Mouse (Mus musculus): ENCODE data around the gene Ghdc.

Ghdc gene

DNA sequence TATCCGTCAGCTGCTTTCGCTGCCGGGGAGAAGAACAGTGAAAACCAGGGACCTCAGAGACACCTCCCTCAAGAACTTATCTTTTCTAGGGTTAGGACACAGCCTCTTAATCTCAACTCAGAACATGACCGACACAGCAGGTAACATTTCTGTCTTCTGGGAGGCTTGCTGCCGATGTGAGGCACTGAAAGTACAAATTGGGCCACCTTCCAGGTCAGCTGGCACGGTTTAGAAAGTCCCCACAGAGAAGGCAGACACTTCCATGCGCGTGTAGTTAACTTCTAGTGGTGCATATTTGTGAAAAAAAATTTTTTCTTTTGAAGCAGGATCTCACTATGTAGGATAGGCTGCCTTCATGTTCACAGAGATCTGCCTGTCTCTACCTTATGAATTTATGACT, 13.5 kb upstream of the Ghdc start:
- in situ Hi-C loops (cut with MboI, MseI) = no loop called here

- in situ Hi-C loops (cut with MboI, MseI) = no loop called here
Observed at GRCm38 (mm10) chr11:100782568-100782967, 11.8 kb upstream of the Ghdc start.

GRCm38 (mm10) chr11:100781763-100782475, 11.2 kb upstream of the Ghdc start:
- in situ Hi-C loops (cut with MboI, MseI) = no loop called here

DNA sequence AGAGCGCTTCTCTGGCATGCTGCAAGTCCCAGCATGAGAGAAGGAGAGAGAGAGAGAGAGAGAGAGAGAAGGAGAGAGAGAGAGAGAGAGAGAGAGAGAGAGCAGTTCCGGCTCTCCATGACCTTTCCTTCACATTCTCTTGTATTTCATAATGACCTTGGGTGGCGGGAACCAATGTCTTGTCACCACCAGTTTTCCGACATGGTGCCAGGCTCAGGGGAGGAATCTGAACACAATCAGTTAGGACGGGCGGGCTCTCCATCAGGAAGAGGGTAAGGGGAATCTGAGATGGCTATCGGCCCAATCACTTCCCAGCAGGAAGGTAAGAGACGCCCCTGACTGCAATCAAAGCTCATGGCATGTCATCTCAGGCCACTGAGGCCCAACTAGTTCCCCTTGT, 9.5 kb upstream of the Ghdc start:
- in situ Hi-C loops (cut with MboI, MseI) = no loop called here

- in situ Hi-C loops (cut with MboI, MseI) = no loop called here
Observed at GRCm38 (mm10) chr11:100778069-100778468, 7.3 kb upstream of the Ghdc start.

DNA sequence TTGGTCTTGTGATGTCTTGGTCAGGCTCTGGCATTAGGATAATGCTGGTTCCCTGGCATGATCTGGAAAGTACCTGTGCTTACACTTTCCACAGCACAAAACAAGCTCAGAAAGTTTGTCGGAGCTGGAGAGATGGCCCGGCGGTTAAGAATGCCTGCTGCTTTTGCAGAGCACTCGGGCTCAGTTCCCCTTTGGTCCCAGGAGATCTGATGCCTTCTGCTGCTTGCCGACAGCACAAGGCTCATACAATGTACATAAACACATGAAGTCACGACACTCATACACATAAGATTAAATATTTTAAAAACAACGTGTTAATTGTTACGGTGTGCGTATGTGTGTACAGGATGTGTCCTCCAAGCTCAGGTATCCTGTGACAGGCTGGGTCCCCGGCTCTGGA, 5.2 kb upstream of the Ghdc start:
- in situ Hi-C loops (cut with MboI, MseI) = no loop called here

DNA sequence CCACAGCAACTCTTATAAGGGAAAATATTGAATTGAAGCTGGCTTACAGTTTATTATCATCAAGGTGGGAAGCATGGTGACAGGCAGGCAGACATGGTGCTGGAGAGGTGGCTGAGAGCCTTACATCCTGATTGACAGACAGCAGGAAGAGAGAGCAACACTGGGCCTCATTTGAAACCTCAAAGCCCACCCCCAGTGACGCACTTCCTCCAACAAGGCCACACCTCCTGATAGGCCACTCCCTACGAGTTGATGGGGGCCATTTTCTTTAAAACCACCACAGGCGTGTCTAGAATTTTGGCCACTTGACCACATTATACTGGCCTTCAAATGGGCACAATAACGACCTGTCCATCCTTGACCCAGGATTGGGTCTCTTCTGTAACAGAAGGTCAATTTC, 3.5 kb upstream of the Ghdc start:
- in situ Hi-C loops (cut with MboI, MseI) = no loop called here

- in situ Hi-C loops (cut with MboI, MseI) = loop anchor here (5.0 kb wide), 1 partner anchor 32 kb away; no protein-coding TSS in a partner anchor
Observed at GRCm38 (mm10) chr11:100769980-100770379, 777 bp downstream of the Ghdc start.

- in situ Hi-C loops (cut with MboI, MseI) = loop anchor here (5.0 kb wide), 1 partner anchor 34 kb away; no protein-coding TSS in a partner anchor
Observed at GRCm38 (mm10) chr11:100767871-100768270, 2.9 kb downstream of the Ghdc start.

- in situ Hi-C loops (cut with MboI, MseI) = loop anchor here (5.0 kb wide), 1 partner anchor 36 kb away; no protein-coding TSS in a partner anchor
Observed at GRCm38 (mm10) chr11:100766726-100767125, 4.0 kb downstream of the Ghdc start.

GRCm38 (mm10) chr11:100762831-100763230, 7.9 kb downstream of the Ghdc start, which contains the start of gene Hcrt:
Hcrt (minus strand) TSS chr11:100762931.
- in situ Hi-C loops (cut with MboI, MseI) = no loop called here

DNA sequence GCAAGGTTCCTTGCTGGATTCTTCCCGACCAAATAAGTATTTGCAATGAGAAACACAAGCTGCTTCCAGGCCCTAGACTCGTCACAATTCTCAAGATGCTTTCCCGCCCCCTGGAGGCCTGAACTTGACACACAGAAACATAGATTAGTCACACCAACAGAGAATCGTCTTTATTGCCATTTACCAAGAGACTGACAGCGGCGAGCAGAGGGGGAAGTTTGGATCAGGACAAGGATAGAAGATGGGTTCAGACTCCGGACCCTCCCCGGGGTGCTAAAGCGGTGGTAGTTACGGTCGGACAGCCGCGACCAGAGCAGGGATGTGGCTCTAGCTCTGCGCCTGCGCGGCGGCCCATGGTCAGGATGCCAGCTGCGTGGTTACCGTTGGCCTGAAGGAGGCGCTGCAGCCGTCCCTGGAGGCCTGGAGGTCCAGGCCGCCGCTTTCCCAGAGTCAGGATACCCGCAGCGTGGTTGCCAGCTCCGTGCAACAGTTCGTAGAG, 9.2 kb downstream of the Ghdc start:
- in situ Hi-C loops (cut with MboI, MseI) = no loop called here

- in situ Hi-C loops (cut with MboI, MseI) = no loop called here
Observed at GRCm38 (mm10) chr11:100759611-100760233, 11.0 kb downstream of the Ghdc start, which contains the start of gene Kcnh4. Kcnh4 (minus strand) TSS chr11:100759942.

- in situ Hi-C loops (cut with MboI, MseI) = no loop called here
Observed at GRCm38 (mm10) chr11:100758707-100759610, 11.8 kb downstream of the Ghdc start.

DNA sequence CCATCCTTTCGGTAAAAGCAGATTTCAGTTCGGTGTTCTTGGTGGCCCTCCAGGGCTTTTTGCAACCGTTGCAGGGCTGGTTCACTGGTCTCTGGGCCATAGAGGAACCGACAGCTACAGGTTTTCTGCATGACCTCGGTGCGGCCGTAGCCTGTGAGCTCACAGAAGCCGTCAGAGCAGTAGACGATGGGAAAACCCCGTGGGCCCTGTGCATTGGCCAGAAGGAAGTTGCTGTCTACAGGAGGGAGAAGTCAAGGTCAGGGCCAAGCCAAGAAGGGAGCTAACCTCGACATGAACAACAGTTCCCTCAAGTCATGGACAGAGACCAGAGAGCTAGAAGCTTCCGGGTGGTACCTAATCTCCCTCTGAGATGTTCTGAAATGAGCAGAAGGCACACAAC, 13.2 kb downstream of the Ghdc start:
- in situ Hi-C loops (cut with MboI, MseI) = no loop called here

DNA sequence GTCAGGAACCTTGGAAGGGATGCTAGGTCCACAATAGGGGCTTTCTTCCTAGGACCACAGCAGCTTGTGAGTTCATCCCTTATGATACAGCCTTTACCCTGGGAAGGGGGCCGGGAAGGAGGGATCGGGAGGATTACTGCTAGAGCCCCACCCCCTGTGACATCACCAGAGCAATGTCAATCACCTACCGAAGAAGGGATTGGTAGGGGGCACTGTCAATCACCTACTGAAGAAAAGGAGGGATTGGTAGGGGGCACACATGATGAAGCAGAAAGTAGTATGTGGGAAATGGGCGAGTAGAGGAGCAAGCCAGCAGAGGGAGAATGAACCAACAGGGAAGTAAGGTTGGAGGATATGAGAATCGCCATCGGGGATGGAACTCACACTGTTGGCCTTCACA, 14.3 kb downstream of the Ghdc start:
- in situ Hi-C loops (cut with MboI, MseI) = no loop called here

- in situ Hi-C loops (cut with MboI, MseI) = no loop called here
Observed at GRCm38 (mm10) chr11:100754693-100755057, 16.1 kb downstream of the Ghdc start.

GRCm38 (mm10) chr11:100754021-100754692, 16.6 kb downstream of the Ghdc start:
- in situ Hi-C loops (cut with MboI, MseI) = no loop called here

GRCm38 (mm10) chr11:100752294-100752693, 18.5 kb downstream of the Ghdc start:
- in situ Hi-C loops (cut with MboI, MseI) = no loop called here

DNA sequence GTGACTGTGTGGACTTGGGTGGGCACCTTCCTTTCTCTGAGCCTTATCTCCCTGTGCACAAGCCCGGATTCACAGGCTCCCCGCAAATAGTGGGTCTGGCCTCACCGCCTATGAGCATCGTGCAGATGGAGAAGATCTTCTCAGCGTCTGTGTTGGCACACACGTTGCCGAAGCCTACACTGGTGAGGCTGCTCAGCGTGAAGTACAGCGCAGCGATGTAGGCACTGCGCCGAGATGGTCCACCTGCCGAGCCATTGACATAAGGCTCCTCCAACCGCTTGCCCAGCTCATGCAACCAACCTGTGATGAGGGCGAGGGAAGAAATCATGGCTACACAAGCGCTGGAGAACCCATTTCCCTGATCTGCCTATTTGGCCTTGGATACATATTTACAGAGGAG, 20.6 kb downstream of the Ghdc start:
- in situ Hi-C loops (cut with MboI, MseI) = no loop called here

DNA sequence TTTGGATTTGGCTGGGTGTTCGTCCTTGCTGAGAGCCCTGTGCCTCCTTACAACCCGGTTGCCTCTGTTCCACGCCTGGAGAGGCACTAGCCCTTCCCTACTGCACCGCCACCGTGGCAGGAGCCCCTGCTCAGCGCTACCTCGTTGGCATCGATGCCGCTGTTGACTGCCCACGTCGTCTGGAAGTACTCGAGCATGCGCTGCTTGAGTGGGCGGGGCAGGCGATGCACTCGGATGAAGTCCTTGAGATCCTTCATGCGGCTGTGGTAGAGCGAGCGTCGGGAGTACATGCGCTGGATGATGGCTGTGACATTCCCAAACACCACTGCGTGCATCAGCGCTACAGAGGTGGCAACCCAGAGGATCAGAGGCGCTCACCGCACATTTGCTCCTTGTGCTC, 21.3 kb downstream of the Ghdc start:
- in situ Hi-C loops (cut with MboI, MseI) = no loop called here

Data from T-helper 2 cell (primary cell).